Mouse (Mus musculus) midbrain, postnatal 0 days (tissue): Measurements from ENCODE around the gene Vps13d. TPM values are rescaled to one million over a fixed set of nuclear protein-coding genes. Genes with fewer than 3 reads are reported as not detected.
A peak's percentile ranks its signal among the peaks of the same experiment; 100 is the strongest.

Experiments
- ATAC-seq: fragments of 200-750 bp; cut with Nextera tagmentation; 2 replicates; pipeline ENCODE4 v1.8.0; 2017; ENCODE audit warnings: moderate number of reproducible peaks, mild to moderate bottlenecking, moderate TSS enrichment, moderate library complexity; ENCODE audit not compliant: low FRiP score
- DNase-seq: peaks from one replicate; pipeline ENCODE4 v3.0.0-alpha.2; 2015; ENCODE audit warnings: low spot score
- H3K27ac ChIP-seq: fragments of 300-500 bp; sonication (generic); 2 replicates; pipeline ENCODE4 v1.5.1; 2014; ENCODE audit warnings: low read depth, mild to moderate bottlenecking, low read length, mixed read lengths
- H3K27me3 ChIP-seq: fragments of 300-500 bp; sonication (generic); 2 replicates; pipeline ENCODE4 v1.6.1; 2014; ENCODE audit warnings: low read length, control low read depth, mixed read lengths; ENCODE audit not compliant: insufficient read depth
- H3K36me3 ChIP-seq: fragments of 300-500 bp; sonication (generic); 2 replicates; pipeline ENCODE4 v1.6.1; 2014; ENCODE audit warnings: low read length, control low read depth, mixed read lengths; ENCODE audit not compliant: insufficient read depth
- H3K4me1 ChIP-seq: fragments of 300-500 bp; sonication (generic); 2 replicates; pipeline ENCODE4 v1.6.1; 2014; ENCODE audit warnings: mild to moderate bottlenecking, control low read depth, antibody characterized with exemption, low read length, mixed read lengths; ENCODE audit not compliant: insufficient read depth
- H3K4me2 ChIP-seq: fragments of 300-500 bp; sonication (generic); 2 replicates; pipeline ENCODE4 v1.6.1; 2014; ENCODE audit warnings: low read depth, mild to moderate bottlenecking, low read length, mixed read lengths; ENCODE audit not compliant: poor library complexity, severe bottlenecking
- H3K4me3 ChIP-seq: fragments of 300-500 bp; sonication (generic); 2 replicates; pipeline ENCODE4 v1.5.1; 2014; ENCODE audit warnings: low read depth, mild to moderate bottlenecking, low read length, moderate library complexity
- H3K9ac ChIP-seq: fragments of 300-500 bp; sonication (generic); replicated peaks from 2 replicates; pipeline ENCODE4 v1.6.1; 2014; ENCODE audit warnings: mild to moderate bottlenecking, low read length, moderate library complexity, mixed read lengths; ENCODE audit not compliant: poor library complexity, severe bottlenecking
- H3K9me3 ChIP-seq: fragments of 300-500 bp; sonication (generic); 2 replicates; pipeline ENCODE4 v1.6.1; 2016; ENCODE audit warnings: low read length, control low read depth
- CTCF ChIP-seq: IDR thresholded peaks from 2 replicates; pipeline ENCODE4 v1.5.1; 2016; ENCODE audit warnings: antibody characterized with exemption, mild to moderate bottlenecking
- WGBS: fragments of 180-500 bp; shearing (Covaris S2); extraction: QIAGEN DNeasy Blood & Tissue Kit; methylation state at CpG from one replicate; pipeline ENCODE4 v1.1.7; 2014; 5-methylcytosine and 5-hydroxymethylcytosine counted together
- polyA plus RNA-seq: library from polyadenylated mRNA; unstranded; fragments of >200 nt; fragmentation: Nextera tagmentation; extraction: Ambion mirVana; gene quantifications from 2 replicates; pipeline ENCODE4 v1.2.1, GENCODE M21; 2015
- total RNA-seq: library from RNA; depleted of rRNA; stranded (reverse); fragments of >200 nt; gene quantifications from 2 replicates; pipeline ENCODE4 v1.2.3, GENCODE M21; 2014

Gene Vps13d
- total and polyA plus RNA-seq, 2 experiments from 2014 or later = 9.1 to 35.6 TPM

GRCm38 (mm10) chr4:145106796-145107195 lies 88.0 kb downstream of the Vps13d start:
- Histone ChIP-seq H3K9ac (no peak overlapping the region), H3K9me3 (no peaks in the 10 kb centered on the region), H3K27ac (no peak overlapping the region), H3K4me2 (no peak overlapping the region), H3K27me3 (no peaks in the 10 kb centered on the region), H3K4me3 (no peak overlapping the region), H3K4me1 (no peaks in the 10 kb centered on the region), H3K36me3 (peaks cover 69% of the 10 kb centered on the region)
- TF ChIP-seq CTCF = no peak
- 83% methylated on average over 6 of the region's 6 CpGs for WGBS
- ATAC-seq (no peak), DNase-seq (no peak)

GRCm38 (mm10) chr4:145105319-145105718 lies 89.5 kb downstream of the Vps13d start:
- 37% methylated on average over 6 of the region's 6 CpGs for WGBS
- ATAC-seq (no peak; the same call in 1 of the 2 replicates), DNase-seq (no peak)
- peaks cover 62% of the 10 kb centered on the region for H3K36me3 ChIP-seq
- no peaks in the 10 kb centered on the region for H3K9me3 ChIP-seq
- H3K9ac ChIP-seq = no peak overlapping the region
- no peak overlapping the region for H3K27ac ChIP-seq
- H3K4me2 ChIP-seq = no peak overlapping the region
- TF ChIP-seq CTCF = no peak
- H3K27me3 ChIP-seq = no peaks in the 10 kb centered on the region
- no peaks in the 10 kb centered on the region for H3K4me1 ChIP-seq
- no peak overlapping the region for H3K4me3 ChIP-seq

- Histone ChIP-seq H3K36me3 (peaks cover 58% of the 10 kb centered on the region), H3K27ac (no peak overlapping the region), H3K4me1 (no peaks in the 10 kb centered on the region), H3K9ac (no peak overlapping the region), H3K4me2 (no peak overlapping the region), H3K4me3 (no peak overlapping the region), H3K9me3 (no peaks in the 10 kb centered on the region), H3K27me3 (no peaks in the 10 kb centered on the region)
- 11% methylated on average over 2 of the region's 2 CpGs for WGBS
- no peak for TF ChIP-seq CTCF
- ATAC-seq (peak; percentile 75; the same call in 1 of the 2 replicates), DNase-seq (peak; percentile 73)
Observed at GRCm38 (mm10) chr4:145104917-145105316, 89.9 kb downstream of the Vps13d start.

- Histone ChIP-seq H3K9ac (no peak overlapping the region), H3K36me3 (peaks cover 63% of the 10 kb centered on the region), H3K27ac (no peak overlapping the region)
Observed at GRCm38 (mm10) chr4:145103617-145104016, 91.2 kb downstream of the Vps13d start.

GRCm38 (mm10) chr4:145101823-145102718 lies 92.7 kb downstream of the Vps13d start:
- Histone ChIP-seq H3K9ac (no peak overlapping the region), H3K4me2 (no peak overlapping the region), H3K36me3 (peaks cover 68% of the 10 kb centered on the region), H3K27me3 (no peaks in the 10 kb centered on the region), H3K9me3 (no peaks in the 10 kb centered on the region), H3K4me3 (no peak overlapping the region), H3K4me1 (no peaks in the 10 kb centered on the region), H3K27ac (no peak overlapping the region)
- DNase-seq (no peak), ATAC-seq (no peak)
- WGBS = 84% methylated on average over 6 of the region's 6 CpGs
- TF ChIP-seq CTCF = no peak

More at GRCm38 (mm10) chr4:145103617-145104016, 91.2 kb downstream of the Vps13d start:
- no peak for ATAC-seq
- Histone ChIP-seq H3K4me3 (no peak overlapping the region), H3K4me2 (no peak overlapping the region), H3K9me3 (no peaks in the 10 kb centered on the region), H3K27me3 (no peaks in the 10 kb centered on the region), H3K4me1 (no peaks in the 10 kb centered on the region)
- no peak for DNase-seq
- TF ChIP-seq CTCF = no peak

- H3K4me3 ChIP-seq = no peak overlapping the region
- H3K9ac ChIP-seq = no peak overlapping the region
- no peak overlapping the region for H3K4me2 ChIP-seq
- no peak overlapping the region for H3K27ac ChIP-seq
- no peaks in the 10 kb centered on the region for H3K4me1 ChIP-seq
- no peaks in the 10 kb centered on the region for H3K27me3 ChIP-seq
- H3K9me3 ChIP-seq = no peaks in the 10 kb centered on the region
- no peak for DNase-seq
- 86% methylated on average over 6 of the region's 6 CpGs for WGBS
- no peak for TF ChIP-seq CTCF
- H3K36me3 ChIP-seq = peaks cover 55% of the 10 kb centered on the region
- no peak for ATAC-seq
Observed at GRCm38 (mm10) chr4:145099853-145100252, 95.0 kb downstream of the Vps13d start.
